Mouse (Mus musculus): ENCODE measurements around the gene Prss53. TPM values are rescaled to one million over a fixed set of nuclear protein-coding genes. Genes with fewer than 3 reads are reported as not detected.

The Prss53 gene
- polyA plus RNA-seq, 1 experiment from 2014 or later: 8.8 TPM

DNA sequence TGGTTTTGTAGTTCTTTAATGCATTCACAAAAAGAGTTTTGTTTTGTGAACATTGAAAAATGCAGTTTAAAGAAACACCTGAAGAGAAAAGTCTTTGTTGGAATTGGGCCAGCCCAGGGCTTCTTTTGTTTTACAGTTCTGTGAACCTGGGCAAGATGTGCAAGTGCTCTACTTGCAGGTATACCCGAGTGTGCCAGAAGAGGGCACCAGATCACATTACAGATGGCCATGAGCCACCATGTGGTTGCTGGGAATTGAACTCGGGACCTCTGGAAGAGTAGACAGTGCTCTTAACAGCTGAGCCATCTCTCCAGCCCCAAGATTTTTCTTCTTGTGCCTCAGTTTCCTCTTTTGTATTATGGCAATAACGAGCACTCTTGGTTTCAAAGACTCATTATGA is 27.4 kb upstream of the Prss53 start:
- no peak overlapping the region for H3K27ac ChIP-seq
- DNase-seq (ENCODE audit: low spot score): no peak
- H3K4me3 ChIP-seq (replicated peaks; ENCODE audit: low read depth, low read length): no peak overlapping the region
- 0 out of 2 replicates have a peak, but pooled peaks cover 2% of the 10 kb centered on the region for H3K4me1 ChIP-seq (replicated peaks; ENCODE audit: insufficient read depth, low read length)
- peaks cover 8% of the 10 kb centered on the region; the same call in 1 of the 2 replicates for H3K36me3 ChIP-seq (ENCODE audit: insufficient read depth, low read length)
- 56% methylated on average over 3 of the region's 3 CpGs for WGBS
- H3K4me2 ChIP-seq (ENCODE audit: low read length): no peak overlapping the region
- peak; percentile 72 for TF ChIP-seq CTCF (IDR thresholded peaks at IDR 0.05; ENCODE audit: low read depth)
- ATAC-seq (replicated peaks; ENCODE audit: low FRiP score, low read depth): no peak
- no peak overlapping the region for H3K9ac ChIP-seq (ENCODE audit: low read depth, low read length)
- no peaks in the 10 kb centered on the region for H3K9me3 ChIP-seq (replicated peaks; ENCODE audit: low read length)
- H3K27me3 ChIP-seq (ENCODE audit: insufficient read depth, low read length): no peaks in the 10 kb centered on the region

DNA sequence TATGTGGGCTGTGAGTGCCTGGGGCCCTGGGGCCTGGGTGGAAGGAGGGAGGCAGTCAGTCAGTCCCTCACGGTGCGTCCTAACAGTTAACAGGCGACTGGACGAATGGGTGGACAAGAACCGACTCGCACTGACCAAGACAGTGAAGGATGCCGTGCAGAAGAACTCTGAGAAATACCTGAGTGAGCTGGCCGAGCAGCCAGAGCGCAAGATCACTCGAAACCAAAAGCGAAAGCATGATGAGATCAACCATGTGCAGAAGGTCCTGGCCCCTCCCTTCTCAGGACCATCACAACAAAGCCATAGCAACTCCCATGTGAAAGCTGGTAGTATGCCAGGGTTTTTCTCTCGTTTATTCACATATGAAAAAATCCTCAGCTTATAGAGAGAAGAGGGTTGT is 24.5 kb upstream of the Prss53 start:
- Histone ChIP-seq H3K9ac (ENCODE audit: low read depth, low read length) (no peak overlapping the region), H3K4me1 (replicated peaks; ENCODE audit: insufficient read depth, low read length) (0 out of 2 replicates have a peak, but pooled peaks cover 6% of the 10 kb centered on the region), H3K4me3 (replicated peaks; ENCODE audit: low read depth, low read length) (no peak overlapping the region), H3K36me3 (ENCODE audit: insufficient read depth, low read length) (peaks cover 7% of the 10 kb centered on the region; the same call in 1 of the 2 replicates), H3K27me3 (ENCODE audit: insufficient read depth, low read length) (no peaks in the 10 kb centered on the region), H3K4me2 (ENCODE audit: low read length) (no peak overlapping the region), H3K9me3 (replicated peaks; ENCODE audit: low read length) (no peaks in the 10 kb centered on the region), H3K27ac (no peak overlapping the region)
- ATAC-seq (replicated peaks; ENCODE audit: low FRiP score, low read depth) (no peak), DNase-seq (ENCODE audit: low spot score) (no peak)
- whole genome bisulfite sequencing: 91% methylated on average over 12 of the region's 12 CpGs
- TF ChIP-seq CTCF (IDR thresholded peaks at IDR 0.05; ENCODE audit: low read depth): no peak

DNA sequence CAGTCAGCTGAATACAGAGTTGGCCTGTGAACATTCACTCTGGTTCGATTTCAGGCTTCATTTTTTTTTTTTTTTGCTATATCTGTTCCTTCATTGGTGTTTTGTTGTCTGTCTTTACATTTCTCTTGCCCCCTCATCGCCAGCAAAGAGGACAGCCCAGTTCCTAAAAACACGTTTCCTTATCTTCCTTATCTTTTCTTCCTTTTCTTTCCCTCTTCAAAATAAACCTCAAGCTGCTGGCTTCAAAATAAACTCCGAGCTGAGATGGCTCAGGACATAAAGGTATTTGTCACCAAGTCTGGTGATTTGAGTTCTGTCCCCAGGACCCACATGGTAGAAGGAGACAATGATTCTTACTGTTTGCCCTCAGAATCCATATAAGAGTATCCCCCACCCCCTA is 22.2 kb upstream of the Prss53 start:
- WGBS: 27% methylated on average over 4 of the region's 4 CpGs
- no peak for DNase-seq (ENCODE audit: low spot score)
- Histone ChIP-seq H3K4me3 (replicated peaks; ENCODE audit: low read depth, low read length) (peak overlapping the region; percentile 78), H3K9me3 (replicated peaks; ENCODE audit: low read length) (no peaks in the 10 kb centered on the region), H3K4me1 (replicated peaks; ENCODE audit: insufficient read depth, low read length) (0 out of 2 replicates have a peak, but pooled peaks cover 6% of the 10 kb centered on the region), H3K36me3 (ENCODE audit: insufficient read depth, low read length) (peaks cover 15% of the 10 kb centered on the region), H3K9ac (ENCODE audit: low read depth, low read length) (peak overlapping the region; percentile 67), H3K27me3 (ENCODE audit: insufficient read depth, low read length) (no peaks in the 10 kb centered on the region), H3K27ac (peak overlapping the region; percentile 84; the same call in 1 of the 2 replicates), H3K4me2 (ENCODE audit: low read length) (peak overlapping the region; percentile 66)
- no peak for TF ChIP-seq CTCF (IDR thresholded peaks at IDR 0.05; ENCODE audit: low read depth)
- ATAC-seq (replicated peaks; ENCODE audit: low FRiP score, low read depth): no peak

DNA sequence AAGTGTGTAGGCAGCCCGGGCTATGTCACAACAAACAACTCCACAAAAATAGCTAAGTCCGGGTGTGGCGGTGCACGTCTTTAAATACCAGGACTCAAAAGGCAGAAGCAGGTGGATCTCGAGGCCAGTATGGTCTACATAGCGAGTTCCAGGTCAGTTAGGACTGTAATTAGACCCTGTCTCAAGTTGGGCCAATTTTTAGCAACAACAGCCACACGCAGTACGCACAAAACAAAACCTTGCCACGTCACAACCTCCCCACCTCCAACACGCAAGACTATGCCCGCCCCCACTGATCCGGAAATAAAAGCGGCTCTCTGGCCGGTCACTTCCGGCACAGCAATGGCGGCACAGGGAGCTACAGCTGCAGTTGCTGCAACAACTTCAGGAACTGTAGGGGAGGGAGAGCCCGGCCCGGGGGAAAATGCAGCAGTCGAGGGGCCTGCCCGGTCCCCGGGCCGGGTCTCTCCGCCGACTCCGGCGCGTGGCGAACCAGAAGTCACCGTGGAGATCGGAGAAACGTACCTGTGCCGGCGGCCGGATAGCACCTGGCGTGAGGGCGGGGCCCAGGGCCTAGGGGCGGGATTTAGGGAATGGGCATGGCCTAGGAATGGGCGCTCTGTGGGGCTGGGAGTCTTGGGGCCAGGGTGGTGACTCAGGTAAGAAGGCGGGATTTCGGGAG is 21.6 kb upstream of the Prss53 start, which contains the start of gene Kat8:
Kat8 (plus strand) TSS at position 327 of the 682 bp plus-strand sequence.
- ATAC-seq (replicated peaks; ENCODE audit: low FRiP score, low read depth): peak; percentile 94
- Histone ChIP-seq H3K4me3 (replicated peaks; ENCODE audit: low read depth, low read length) (peak within 1 kb of the TSS; percentile 78), H3K9me3 (replicated peaks; ENCODE audit: low read length) (no peaks in the 10 kb centered on the region), H3K4me2 (ENCODE audit: low read length) (peak within 1 kb of the TSS; percentile 66), H3K9ac (ENCODE audit: low read depth, low read length) (peak within 1 kb of the TSS; percentile 67), H3K36me3 (ENCODE audit: insufficient read depth, low read length) (peaks cover 20% of the 10 kb centered on the region), H3K27ac (peak within 1 kb of the TSS; percentile 84), H3K27me3 (ENCODE audit: insufficient read depth, low read length) (no peaks in the 10 kb centered on the region), H3K4me1 (replicated peaks; ENCODE audit: insufficient read depth, low read length) (0 out of 2 replicates have a peak, but pooled peaks cover 6% of the 10 kb centered on the region)
- WGBS: under 1% methylated on average over 40 of the region's 40 CpGs
- peak; percentile 97 for DNase-seq (ENCODE audit: low spot score)
- no peak for TF ChIP-seq CTCF (IDR thresholded peaks at IDR 0.05; ENCODE audit: low read depth)

DNA sequence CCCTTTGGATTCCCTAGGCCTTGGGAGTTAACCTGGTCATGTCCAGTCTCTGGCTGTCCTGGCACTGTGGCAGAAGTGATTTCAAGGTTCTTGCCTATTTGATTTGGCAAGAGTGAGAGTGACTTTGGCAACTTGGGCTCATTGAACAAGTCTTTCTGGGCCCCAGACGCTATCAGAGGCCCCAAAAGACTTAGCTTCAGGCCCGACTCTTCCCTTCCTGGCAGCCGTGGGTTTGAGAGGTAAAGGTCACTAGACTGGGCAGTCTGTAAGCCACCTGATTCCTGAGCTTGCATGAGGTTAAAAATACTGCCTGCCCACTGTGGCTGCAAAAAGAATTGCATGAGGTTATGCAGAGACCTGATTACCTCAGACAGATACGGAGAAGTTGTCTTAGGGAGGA is 17.9 kb upstream of the Prss53 start:
- no peak for DNase-seq (ENCODE audit: low spot score)
- no peak for TF ChIP-seq CTCF (IDR thresholded peaks at IDR 0.05; ENCODE audit: low read depth)
- no peak overlapping the region for H3K4me3 ChIP-seq (replicated peaks; ENCODE audit: low read depth, low read length)
- H3K4me2 ChIP-seq (ENCODE audit: low read length): no peak overlapping the region
- no peaks in the 10 kb centered on the region for H3K27me3 ChIP-seq (ENCODE audit: insufficient read depth, low read length)
- no peak for ATAC-seq (replicated peaks; ENCODE audit: low FRiP score, low read depth)
- WGBS: 79% methylated on average over 4 of the region's 4 CpGs
- H3K27ac ChIP-seq: no peak overlapping the region
- no peaks in the 10 kb centered on the region for H3K9me3 ChIP-seq (replicated peaks; ENCODE audit: low read length)
- 0 out of 2 replicates have a peak, but pooled peaks cover 10% of the 10 kb centered on the region for H3K4me1 ChIP-seq (replicated peaks; ENCODE audit: insufficient read depth, low read length)
- peaks cover 24% of the 10 kb centered on the region for H3K36me3 ChIP-seq (ENCODE audit: insufficient read depth, low read length)
- no peak overlapping the region for H3K9ac ChIP-seq (ENCODE audit: low read depth, low read length)

DNA sequence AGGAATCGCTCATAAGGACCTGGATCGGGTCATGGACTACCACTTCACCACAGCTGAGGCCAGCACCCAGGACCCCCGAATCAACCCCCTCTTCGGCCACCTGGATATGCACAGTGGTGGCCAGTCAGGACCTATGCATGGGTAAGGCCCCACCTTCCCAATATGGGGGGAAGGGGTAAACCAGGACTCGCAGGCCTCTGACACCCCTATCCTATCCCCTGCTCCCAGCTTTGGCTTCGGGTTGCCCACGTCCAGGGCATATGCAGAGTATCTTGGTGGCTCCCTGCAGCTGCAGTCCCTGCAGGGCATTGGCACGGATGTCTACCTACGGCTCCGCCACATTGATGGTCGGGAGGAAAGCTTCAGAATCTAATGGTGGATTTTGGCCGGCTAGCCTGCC is 17.2 kb upstream of the Prss53 start:
- Histone ChIP-seq H3K4me1 (replicated peaks; ENCODE audit: insufficient read depth, low read length) (0 out of 2 replicates have a peak, but pooled peaks cover 6% of the 10 kb centered on the region), H3K4me2 (ENCODE audit: low read length) (no peak overlapping the region), H3K4me3 (replicated peaks; ENCODE audit: low read depth, low read length) (no peak overlapping the region), H3K36me3 (ENCODE audit: insufficient read depth, low read length) (peaks cover 24% of the 10 kb centered on the region), H3K9me3 (replicated peaks; ENCODE audit: low read length) (no peaks in the 10 kb centered on the region), H3K9ac (ENCODE audit: low read depth, low read length) (no peak overlapping the region), H3K27ac (no peak overlapping the region), H3K27me3 (ENCODE audit: insufficient read depth, low read length) (no peaks in the 10 kb centered on the region)
- ATAC-seq (replicated peaks; ENCODE audit: low FRiP score, low read depth): no peak
- WGBS: 95% methylated on average over 12 of the region's 12 CpGs
- no peak for TF ChIP-seq CTCF (IDR thresholded peaks at IDR 0.05; ENCODE audit: low read depth)
- no peak for DNase-seq (ENCODE audit: low spot score)
